Mouse (Mus musculus) midbrain, embryonic 15.5 days (tissue): Measurements from ENCODE around the gene Gnb2. TPM values are rescaled to one million over a fixed set of nuclear protein-coding genes. Genes with fewer than 3 reads are reported as not detected.

Experiments
- ATAC-seq: fragments of 200-750 bp; cut with Nextera tagmentation; replicated peaks from 2 replicates; pipeline ENCODE4 v1.8.0; 2017; ENCODE audit warnings: moderate TSS enrichment
- H3K27ac ChIP-seq: fragments of 300-500 bp; sonication (generic); 2 replicates; pipeline ENCODE4 v1.5.1; 2015; ENCODE audit warnings: mild to moderate bottlenecking, inconsistent platforms
- H3K27me3 ChIP-seq: fragments of 300-500 bp; sonication (generic); replicated peaks from 2 replicates; pipeline ENCODE4 v1.6.1; 2015; ENCODE audit warnings: inconsistent platforms
- H3K36me3 ChIP-seq: fragments of 300-500 bp; sonication (generic); replicated peaks from 2 replicates; pipeline ENCODE4 v1.6.1; 2015; ENCODE audit warnings: inconsistent platforms
- H3K4me1 ChIP-seq: fragments of 300-500 bp; sonication (generic); 2 replicates; pipeline ENCODE4 v1.6.1; 2015; ENCODE audit warnings: inconsistent platforms
- H3K4me2 ChIP-seq: fragments of 300-500 bp; sonication (generic); 2 replicates; pipeline ENCODE4 v1.6.1; 2015; ENCODE audit warnings: inconsistent platforms, mild to moderate bottlenecking, moderate library complexity
- H3K4me3 ChIP-seq: fragments of 300-500 bp; sonication (generic); 2 replicates; pipeline ENCODE4 v1.5.1; 2015; ENCODE audit warnings: mild to moderate bottlenecking, inconsistent platforms
- H3K9ac ChIP-seq: fragments of 300-500 bp; sonication (generic); 2 replicates; pipeline ENCODE4 v1.6.1; 2015; ENCODE audit warnings: mild to moderate bottlenecking, inconsistent platforms
- H3K9me3 ChIP-seq: fragments of 300-500 bp; sonication (generic); 2 replicates; pipeline ENCODE4 v1.6.1; 2016; ENCODE audit warnings: inconsistent platforms
- WGBS: fragments of 180-500 bp; shearing (Covaris S2); methylation state at CpG from one replicate; pipeline ENCODE4 v1.1.7; 2015; ENCODE audit warnings: mixed read lengths; 5-methylcytosine and 5-hydroxymethylcytosine counted together
- polyA plus RNA-seq: library from polyadenylated mRNA; unstranded; fragments of >200 nt; fragmentation: Nextera tagmentation; extraction: Ambion mirVana; gene quantifications from 2 replicates; pipeline ENCODE4 v1.2.1, GENCODE M21; 2015

Gnb2 gene
- polyA plus RNA-seq: 525 and 570 TPM in 2 replicates

DNA sequence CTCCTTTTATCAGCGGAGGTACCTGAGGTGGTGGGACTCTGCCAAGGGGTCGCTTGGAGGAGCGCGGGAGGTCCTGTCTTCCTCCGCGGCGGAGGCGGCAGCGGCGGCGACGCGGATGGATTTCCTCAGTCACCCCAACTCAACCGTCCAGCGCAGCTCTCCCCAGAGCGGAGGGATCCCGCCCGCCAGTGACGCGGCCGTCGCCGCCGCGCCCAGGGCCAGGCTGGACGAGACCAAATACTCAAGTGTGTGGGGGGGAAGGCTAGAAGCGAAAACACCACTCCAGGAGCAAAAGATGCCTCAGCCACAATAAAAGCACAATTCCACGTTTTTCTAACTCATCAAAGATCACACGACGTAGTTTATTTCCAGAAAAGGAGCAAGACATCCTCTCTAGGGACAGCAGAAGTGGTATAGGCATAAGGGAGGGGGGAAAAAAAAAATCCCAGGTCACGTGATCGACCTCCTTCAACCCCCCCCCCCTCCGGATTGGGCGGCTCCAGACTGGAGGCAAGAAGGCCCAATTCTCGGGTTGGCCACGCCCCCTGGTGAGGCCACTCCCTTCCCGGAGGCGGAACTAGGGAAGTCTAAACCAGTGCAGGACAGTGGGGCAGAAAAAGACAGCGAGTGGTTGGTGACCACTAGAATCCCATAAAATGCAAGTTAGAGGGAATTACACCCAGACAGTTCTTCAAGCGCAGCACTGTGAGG is at the start of gene Gnb2, which contains the start of gene Epo:
Gene Gnb2, minus strand, starts transcription at position 394 of the 711 bp plus-strand sequence.
Gene Epo, minus strand, starts transcription at position 126 of the 711 bp plus-strand sequence.
- peak within 1 kb of the TSS; percentile 87 for H3K4me2 ChIP-seq
- peak within 1 kb of the TSS; percentile 73 for H3K4me3 ChIP-seq
- peak within 1 kb of the TSS; percentile 79 for H3K9ac ChIP-seq
- peak; percentile 55 for ATAC-seq
- no peaks in the 10 kb centered on the region for H3K9me3 ChIP-seq
- peak within 1 kb of the TSS; percentile 94 for H3K27ac ChIP-seq
- H3K4me1 ChIP-seq: peaks cover 25% of the 10 kb centered on the region
- no peaks in the 10 kb centered on the region for H3K27me3 ChIP-seq
- 0% methylated on average over 40 of the region's 40 CpGs for WGBS
- H3K36me3 ChIP-seq: peaks cover 19% of the 10 kb centered on the region

DNA sequence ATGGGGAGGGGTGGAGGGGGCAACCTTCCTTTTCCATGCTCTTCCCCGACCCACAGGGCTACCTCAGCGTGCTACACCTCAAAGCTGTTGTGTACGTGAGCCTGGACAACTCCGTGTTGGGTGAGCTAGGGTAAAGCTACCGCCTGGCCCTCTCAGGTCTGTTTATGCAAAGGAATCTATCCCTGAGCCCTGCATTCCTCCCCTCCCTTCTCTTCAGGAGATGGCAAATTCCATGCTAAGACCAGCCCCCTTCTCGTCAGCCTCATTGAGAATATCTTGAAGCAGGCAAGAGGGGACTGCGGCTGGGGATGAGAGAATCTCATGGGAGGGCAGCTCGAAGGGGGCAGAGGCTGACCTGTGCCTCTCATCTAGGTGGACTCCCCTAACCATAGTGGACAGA is 49.4 kb upstream of the Gnb2 start:
- Histone ChIP-seq H3K9me3 (no peaks in the 10 kb centered on the region), H3K36me3 (no peaks in the 10 kb centered on the region), H3K4me2 (peak overlapping the region; percentile 64), H3K4me3 (peak overlapping the region; percentile 41), H3K9ac (peak overlapping the region; percentile 58), H3K27ac (peak overlapping the region; percentile 84), H3K4me1 (peaks cover 16% of the 10 kb centered on the region), H3K27me3 (no peaks in the 10 kb centered on the region)
- 0 out of 2 replicates have a peak, but pooled peaks have one; percentile 20 for ATAC-seq
- 43% methylated on average over 8 of the region's 8 CpGs for WGBS

DNA sequence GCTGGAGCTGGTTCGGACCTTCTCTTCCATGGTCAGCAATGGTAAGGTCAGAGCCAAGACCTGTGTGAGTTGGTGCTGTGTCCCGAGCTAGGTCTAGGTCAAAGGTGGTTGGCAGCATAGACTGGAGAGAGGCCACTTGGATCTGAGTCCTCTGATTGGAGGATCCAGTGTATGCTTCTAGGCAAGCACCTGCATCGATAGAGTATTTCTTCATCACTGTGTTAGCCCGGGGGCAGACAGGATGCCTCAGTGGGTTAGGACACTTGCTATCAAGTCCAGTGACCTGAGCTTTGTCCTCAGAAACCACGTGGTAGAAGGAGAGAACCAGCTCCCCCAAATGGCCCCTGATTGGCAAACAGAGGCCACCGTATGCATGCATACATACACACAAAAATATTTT is 46.9 kb upstream of the Gnb2 start:
- WGBS: 85% methylated on average over 6 of the region's 6 CpGs
- Histone ChIP-seq H3K9ac (no peak overlapping the region), H3K4me1 (peaks cover 16% of the 10 kb centered on the region), H3K4me2 (no peak overlapping the region), H3K27ac (no peak overlapping the region), H3K4me3 (no peak overlapping the region), H3K9me3 (no peaks in the 10 kb centered on the region), H3K27me3 (no peaks in the 10 kb centered on the region), H3K36me3 (no peaks in the 10 kb centered on the region)
- no peak for ATAC-seq

DNA sequence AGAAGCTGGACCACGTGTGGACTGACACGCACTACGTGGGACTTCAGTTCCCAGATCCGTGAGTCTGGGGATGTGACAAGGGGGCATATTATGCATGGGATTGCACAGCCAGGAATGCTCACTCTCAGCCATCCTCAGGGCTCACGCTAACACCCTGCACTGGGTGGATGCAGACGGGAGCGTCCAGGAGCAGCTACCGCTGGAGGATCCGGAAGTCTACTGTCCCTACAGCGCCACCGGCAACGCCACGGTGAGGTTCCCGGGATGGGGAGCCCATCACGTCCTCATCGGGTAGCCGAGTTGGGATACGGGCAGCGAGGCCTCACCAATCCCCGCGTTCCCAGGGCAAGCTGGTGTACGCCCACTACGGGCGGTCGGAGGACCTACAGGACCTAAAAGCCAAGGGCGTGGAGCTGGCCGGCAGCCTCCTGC is 41.2 kb upstream of the Gnb2 start:
- peak overlapping the region; percentile 20; the same call in 1 of the 2 replicates for H3K9ac ChIP-seq
- H3K9me3 ChIP-seq: no peaks in the 10 kb centered on the region
- WGBS: 9% methylated on average over 27 of the region's 27 CpGs
- peak overlapping the region; percentile 55 for H3K4me2 ChIP-seq
- H3K4me1 ChIP-seq: 0 out of 2 replicates have a peak, but pooled peaks cover 5% of the 10 kb centered on the region
- H3K27me3 ChIP-seq: no peaks in the 10 kb centered on the region
- H3K36me3 ChIP-seq: no peaks in the 10 kb centered on the region
- H3K27ac ChIP-seq: no peak overlapping the region
- H3K4me3 ChIP-seq: peak overlapping the region; percentile 31
- ATAC-seq: no peak

DNA sequence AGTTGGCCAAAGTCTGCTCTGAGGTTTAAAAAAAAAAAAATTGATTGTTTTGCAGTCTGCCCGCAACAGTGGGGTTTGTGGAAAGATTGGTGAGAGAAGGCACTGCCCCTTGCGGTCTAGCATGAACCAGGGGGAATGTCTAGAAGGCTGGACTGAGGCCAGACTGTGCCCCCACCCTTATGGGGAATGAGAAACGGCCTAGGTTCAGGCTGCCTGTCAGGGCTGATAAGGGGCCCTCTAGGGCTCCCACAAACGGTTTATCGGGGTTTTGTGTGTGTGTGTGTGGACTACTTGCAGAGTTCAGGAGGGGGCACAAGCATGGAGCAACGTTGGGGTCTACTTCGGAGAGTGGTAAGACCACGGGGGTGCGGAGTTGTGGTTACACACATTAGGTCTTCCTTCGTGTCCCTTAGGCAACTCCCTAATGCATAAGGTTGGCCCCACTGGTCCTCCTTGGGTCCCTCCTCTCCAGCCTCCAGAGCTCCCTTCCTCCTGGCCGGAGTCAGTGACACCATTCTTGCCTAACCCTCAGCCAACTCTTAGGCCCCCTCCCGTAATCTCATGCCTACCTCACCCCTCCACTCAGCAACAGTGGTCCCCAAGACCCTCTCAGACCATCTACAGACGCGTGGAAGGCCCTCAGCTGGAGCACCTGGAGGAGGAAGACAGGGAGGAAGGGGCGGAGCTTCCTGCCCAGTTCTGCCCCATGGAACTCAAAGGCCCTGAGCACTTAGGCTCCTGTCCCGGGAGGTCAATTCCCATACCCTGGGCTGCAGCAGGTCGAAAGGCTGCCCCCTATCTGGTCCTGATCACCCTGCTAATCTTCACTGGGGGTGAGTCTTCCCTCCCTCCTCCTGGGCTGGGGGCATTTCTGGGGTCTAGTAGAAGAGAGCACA is 37.6 kb upstream of the Gnb2 start:
- Histone ChIP-seq H3K9me3 (no peaks in the 10 kb centered on the region), H3K36me3 (peaks cover 12% of the 10 kb centered on the region), H3K27me3 (no peaks in the 10 kb centered on the region), H3K27ac (no peak overlapping the region), H3K9ac (no peak overlapping the region), H3K4me1 (0 out of 2 replicates have a peak, but pooled peaks cover 5% of the 10 kb centered on the region), H3K4me2 (no peak overlapping the region), H3K4me3 (no peak overlapping the region)
- 84% methylated on average over 17 of the region's 17 CpGs for WGBS
- ATAC-seq: no peak; the same call in 1 of the 2 replicates

DNA sequence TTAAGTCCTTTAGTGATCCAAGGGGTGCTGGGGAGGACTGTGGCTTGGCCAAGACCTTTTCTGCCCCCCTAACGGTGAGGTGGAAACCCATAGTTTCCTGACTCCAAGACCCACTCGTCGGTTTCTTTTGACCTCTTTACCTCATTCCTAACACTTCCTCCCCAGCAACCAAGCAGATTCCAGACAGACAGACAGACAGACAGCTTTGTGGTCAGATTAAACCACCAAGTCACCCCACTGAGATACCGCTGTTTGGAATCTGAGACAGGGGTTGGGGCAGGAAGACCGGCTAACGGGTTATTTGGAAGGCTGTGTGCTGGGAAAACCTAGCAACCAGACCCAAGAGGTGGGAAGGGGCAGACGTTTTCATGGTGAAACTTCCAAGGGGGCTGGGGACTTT is 36.9 kb upstream of the Gnb2 start:
- H3K9ac ChIP-seq: no peak overlapping the region
- 56% methylated on average over 7 of the region's 7 CpGs for WGBS
- no peak overlapping the region for H3K4me2 ChIP-seq
- H3K36me3 ChIP-seq: peaks cover 12% of the 10 kb centered on the region
- H3K4me1 ChIP-seq: 0 out of 2 replicates have a peak, but pooled peaks cover 5% of the 10 kb centered on the region
- H3K27me3 ChIP-seq: no peaks in the 10 kb centered on the region
- no peak overlapping the region for H3K27ac ChIP-seq
- no peak overlapping the region for H3K4me3 ChIP-seq
- no peaks in the 10 kb centered on the region for H3K9me3 ChIP-seq
- no peak for ATAC-seq

DNA sequence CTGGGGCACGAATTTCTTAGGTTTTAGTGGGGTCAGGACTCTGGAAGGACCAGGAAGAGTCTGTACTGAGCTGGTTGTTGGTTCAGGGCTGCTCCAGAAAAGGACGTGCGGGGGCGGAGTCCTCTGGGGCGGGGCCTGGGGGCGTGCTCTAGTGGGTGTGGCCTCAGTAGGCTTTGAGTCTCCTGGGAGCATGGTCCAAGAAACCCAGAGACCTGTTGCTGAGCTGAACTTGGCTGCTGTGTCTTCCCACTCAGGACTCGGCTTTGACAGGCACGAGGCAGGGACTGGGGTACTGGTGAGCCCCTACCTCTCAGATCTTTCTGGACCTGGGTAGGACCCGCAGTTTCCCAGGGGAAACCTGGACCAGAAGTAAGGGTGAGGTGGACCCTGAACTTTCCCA is 36.4 kb upstream of the Gnb2 start, which contains the start of gene Tfr2:
Gene Tfr2, plus strand, starts transcription at position 176 of the 400 bp plus-strand sequence.
- no peak within 1 kb of the TSS for H3K4me2 ChIP-seq
- WGBS: 39% methylated on average over 9 of the region's 9 CpGs
- H3K27me3 ChIP-seq: no peaks in the 10 kb centered on the region
- no peak within 1 kb of the TSS for H3K9ac ChIP-seq
- H3K4me1 ChIP-seq: 0 out of 2 replicates have a peak, but pooled peaks cover 5% of the 10 kb centered on the region
- H3K9me3 ChIP-seq: no peaks in the 10 kb centered on the region
- ATAC-seq: no peak
- H3K27ac ChIP-seq: no peak within 1 kb of the TSS
- H3K36me3 ChIP-seq: peaks cover 12% of the 10 kb centered on the region
- no peak within 1 kb of the TSS for H3K4me3 ChIP-seq

DNA sequence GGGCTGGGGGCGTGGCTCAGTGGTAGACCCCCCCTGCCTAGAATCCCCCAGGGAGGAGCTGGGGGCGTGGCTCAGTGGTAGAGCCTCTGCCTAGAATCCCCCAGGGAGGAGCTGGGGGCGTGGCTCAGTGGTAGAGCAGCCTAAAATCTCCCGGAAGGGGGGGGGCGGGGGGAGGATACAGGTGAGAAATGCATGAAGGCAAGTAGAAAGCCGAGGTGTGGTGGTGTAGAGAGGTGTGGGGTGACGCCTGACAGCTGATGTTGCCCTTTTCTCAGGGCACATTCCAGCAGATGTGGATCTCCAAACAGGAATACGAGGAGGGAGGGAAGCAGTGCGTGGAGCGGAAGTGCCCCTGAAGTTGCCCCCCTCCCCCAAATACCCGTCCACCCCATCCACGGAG is 35.7 kb upstream of the Gnb2 start:
- 72% methylated on average over 12 of the region's 12 CpGs for WGBS
- no peaks in the 10 kb centered on the region for H3K9me3 ChIP-seq
- H3K27ac ChIP-seq: no peak overlapping the region
- H3K4me3 ChIP-seq: no peak overlapping the region
- no peaks in the 10 kb centered on the region for H3K27me3 ChIP-seq
- H3K9ac ChIP-seq: no peak overlapping the region
- peaks cover 12% of the 10 kb centered on the region for H3K36me3 ChIP-seq
- no peak for ATAC-seq
- H3K4me1 ChIP-seq: no peaks in the 10 kb centered on the region
- H3K4me2 ChIP-seq: no peak overlapping the region

DNA sequence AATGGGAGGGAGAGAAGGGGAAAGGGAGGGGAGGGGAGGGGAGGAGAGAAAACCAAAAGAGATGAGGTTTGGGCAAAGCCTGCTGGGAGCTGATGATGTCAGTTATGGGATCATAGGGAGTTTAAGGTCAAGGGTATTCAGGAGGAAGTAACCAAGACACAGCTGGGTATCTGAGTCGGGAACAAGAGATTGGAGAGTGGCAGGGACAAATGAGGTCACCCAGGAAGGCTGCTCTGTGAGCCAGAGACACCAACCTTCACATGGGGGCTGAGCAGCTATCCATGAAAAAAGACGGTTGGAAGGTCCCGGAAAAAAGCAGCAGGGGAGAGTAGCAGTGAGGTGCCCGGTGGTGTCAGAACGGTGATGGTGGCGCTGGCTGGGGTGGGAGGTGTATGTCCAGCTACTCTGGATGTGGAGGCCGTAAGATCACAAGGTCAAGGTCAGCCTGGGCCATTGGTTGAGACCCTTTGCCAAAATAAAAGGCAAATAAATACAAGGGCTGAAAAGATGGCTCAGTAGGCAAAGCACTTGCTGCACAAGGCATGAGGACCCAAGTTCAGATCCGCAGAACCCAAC is 35.0 kb upstream of the Gnb2 start:
- H3K27me3 ChIP-seq: no peaks in the 10 kb centered on the region
- 85% methylated on average over 8 of the region's 8 CpGs for WGBS
- H3K4me3 ChIP-seq: no peak overlapping the region
- H3K4me2 ChIP-seq: no peak overlapping the region
- H3K36me3 ChIP-seq: peaks cover 12% of the 10 kb centered on the region
- no peak for ATAC-seq
- no peaks in the 10 kb centered on the region for H3K4me1 ChIP-seq
- H3K9ac ChIP-seq: no peak overlapping the region
- H3K9me3 ChIP-seq: no peaks in the 10 kb centered on the region
- H3K27ac ChIP-seq: no peak overlapping the region

DNA sequence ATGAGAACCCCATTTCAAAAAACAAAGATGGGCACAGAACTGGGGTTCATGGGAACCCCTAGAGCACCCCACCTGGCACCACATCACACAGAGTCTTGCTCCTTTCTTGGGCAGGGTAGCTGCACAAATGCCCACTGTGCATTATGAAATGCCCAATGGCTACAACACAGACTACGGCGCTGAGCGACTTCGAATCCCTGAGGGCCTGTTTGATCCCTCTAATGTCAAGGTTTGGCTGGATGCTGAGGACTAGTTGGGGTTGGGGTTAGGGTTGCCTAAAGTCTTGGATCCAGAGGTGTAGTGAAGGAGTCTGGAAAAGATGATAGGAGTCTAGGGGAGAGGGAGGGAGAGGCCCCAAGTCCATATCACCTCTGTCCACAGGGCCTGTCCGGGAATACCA is 33.1 kb upstream of the Gnb2 start:
- Histone ChIP-seq H3K27ac (no peak overlapping the region), H3K4me1 (no peaks in the 10 kb centered on the region), H3K4me3 (no peak overlapping the region), H3K27me3 (no peaks in the 10 kb centered on the region), H3K4me2 (no peak overlapping the region), H3K9me3 (no peaks in the 10 kb centered on the region), H3K9ac (no peak overlapping the region), H3K36me3 (peaks cover 12% of the 10 kb centered on the region)
- no peak for ATAC-seq
- 94% methylated on average over 5 of the region's 5 CpGs for WGBS

DNA sequence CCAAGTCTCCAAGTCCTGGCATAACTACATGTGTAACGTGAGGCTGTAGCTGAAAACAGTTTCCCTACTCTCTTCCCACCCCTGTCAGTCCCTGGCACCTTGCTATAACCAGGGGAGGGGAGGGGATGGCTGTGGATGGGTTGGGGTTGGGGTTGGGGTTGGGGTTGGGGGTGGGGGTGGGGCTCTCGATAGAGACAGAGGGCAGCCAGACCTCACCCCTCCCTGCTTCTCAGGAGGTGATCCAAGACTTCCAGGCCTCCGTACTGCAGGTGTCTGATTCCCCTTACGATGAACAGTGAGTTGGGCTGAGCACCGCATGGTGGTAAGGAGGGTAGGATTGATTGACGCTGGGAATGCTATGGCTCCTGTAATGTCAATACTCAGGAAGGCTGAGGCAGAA is 32.4 kb upstream of the Gnb2 start:
- no peak overlapping the region for H3K4me2 ChIP-seq
- H3K4me1 ChIP-seq: no peaks in the 10 kb centered on the region
- 66% methylated on average over 6 of the region's 6 CpGs for WGBS
- no peak for ATAC-seq
- no peaks in the 10 kb centered on the region for H3K9me3 ChIP-seq
- no peak overlapping the region for H3K9ac ChIP-seq
- peaks cover 12% of the 10 kb centered on the region for H3K36me3 ChIP-seq
- H3K4me3 ChIP-seq: no peak overlapping the region
- no peak overlapping the region for H3K27ac ChIP-seq
- H3K27me3 ChIP-seq: no peaks in the 10 kb centered on the region

DNA sequence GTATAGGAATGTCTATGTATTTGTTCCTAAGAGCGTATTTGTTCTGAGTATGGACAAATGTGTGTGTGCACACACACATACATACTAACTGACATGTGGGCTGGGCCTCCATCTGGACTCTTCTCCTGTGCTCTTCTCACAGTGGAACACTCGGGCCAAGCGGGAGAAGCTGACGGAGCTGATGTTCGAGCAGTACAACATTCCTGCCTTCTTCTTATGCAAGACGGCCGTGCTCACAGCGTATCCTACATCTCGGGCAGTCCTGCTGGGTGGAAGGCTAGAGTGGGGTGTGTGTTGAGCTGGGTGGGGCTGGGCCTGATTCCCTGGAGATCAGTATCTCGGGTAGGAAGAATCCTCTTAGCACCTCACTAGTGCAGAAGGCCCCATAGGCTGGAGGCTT is 29.7 kb upstream of the Gnb2 start:
- peaks cover 15% of the 10 kb centered on the region for H3K36me3 ChIP-seq
- no peak for ATAC-seq

More for the DNA sequence above, 29.7 kb upstream of the Gnb2 start:
- Histone ChIP-seq H3K9me3 (no peaks in the 10 kb centered on the region), H3K4me2 (no peak overlapping the region), H3K4me3 (no peak overlapping the region), H3K9ac (no peak overlapping the region), H3K4me1 (no peaks in the 10 kb centered on the region), H3K27ac (no peak overlapping the region), H3K27me3 (no peaks in the 10 kb centered on the region)
- WGBS: 77% methylated on average over 10 of the region's 10 CpGs
